Mouse (Mus musculus) kidney, postnatal 0 days (tissue): ENCODE measurements at regions not wholly inside any gene's neighbourhood (a gene's known extent, or its start where the extent isn't known, plus 50 kb on each side); places are given as distances from the start of the nearest gene placed in this dataset.

Experiments used
- ATAC-seq: fragments of 200-750 bp; cut with Nextera tagmentation; replicated peaks from 2 replicates; pipeline ENCODE4 v1.8.0; 2017; ENCODE audit warnings: low read depth, moderate number of reproducible peaks, moderate TSS enrichment, moderate library complexity; ENCODE audit not compliant: low FRiP score
- DNase-seq: peaks from one replicate; pipeline ENCODE4 v3.0.0-alpha.2; 2016; ENCODE audit warnings: low spot score
- H3K27ac ChIP-seq: fragments of 300-500 bp; sonication (generic); 2 replicates; pipeline ENCODE4 v1.5.1; 2014; ENCODE audit warnings: mild to moderate bottlenecking
- H3K27me3 ChIP-seq: fragments of 300-500 bp; sonication (generic); 2 replicates; pipeline ENCODE4 v1.6.1; 2014; ENCODE audit warnings: low read length, mixed read lengths; ENCODE audit not compliant: insufficient read depth
- H3K36me3 ChIP-seq: fragments of 300-500 bp; sonication (generic); 2 replicates; pipeline ENCODE4 v1.6.1; 2014; ENCODE audit warnings: low read length, mixed read lengths; ENCODE audit not compliant: insufficient read depth
- H3K4me1 ChIP-seq: fragments of 300-500 bp; sonication (generic); replicated peaks from 2 replicates; pipeline ENCODE4 v1.6.1; 2014; ENCODE audit warnings: antibody characterized with exemption, low read length, mixed read lengths; ENCODE audit not compliant: insufficient read depth
- H3K4me2 ChIP-seq: fragments of 300-500 bp; sonication (generic); 2 replicates; pipeline ENCODE4 v1.6.1; 2014; ENCODE audit warnings: mild to moderate bottlenecking, low read length, moderate library complexity, mixed read lengths
- H3K4me3 ChIP-seq: fragments of 300-500 bp; sonication (generic); replicated peaks from 2 replicates; pipeline ENCODE4 v1.5.1; 2014; ENCODE audit warnings: low read depth, low read length
- H3K9ac ChIP-seq: fragments of 300-500 bp; sonication (generic); 2 replicates; pipeline ENCODE4 v1.6.1; 2014; ENCODE audit warnings: low read depth, low read length
- H3K9me3 ChIP-seq: fragments of 300-500 bp; sonication (generic); replicated peaks from 2 replicates; pipeline ENCODE4 v1.6.1; 2016; ENCODE audit warnings: low read length, inconsistent platforms, mixed read lengths
- CTCF ChIP-seq: IDR thresholded peaks from 2 replicates; pipeline ENCODE4 v1.5.1; 2016; ENCODE audit warnings: antibody characterized with exemption, low read depth, mild to moderate bottlenecking, moderate library complexity
- WGBS: fragments of 180-500 bp; shearing (Covaris S2); extraction: QIAGEN DNeasy Blood & Tissue Kit; methylation state at CpG from one replicate; pipeline ENCODE4 v1.1.7; 2014; 5-methylcytosine and 5-hydroxymethylcytosine counted together

- DNase-seq (no peak), ATAC-seq (no peak)
- Histone ChIP-seq H3K4me2 (no peak overlapping the region), H3K36me3 (no peaks in the 10 kb centered on the region), H3K4me3 (no peak overlapping the region), H3K4me1 (no peaks in the 10 kb centered on the region), H3K9ac (no peak overlapping the region), H3K9me3 (no peaks in the 10 kb centered on the region), H3K27ac (no peak overlapping the region), H3K27me3 (no peaks in the 10 kb centered on the region)
- 82% methylated on average over 15 of the region's 15 CpGs for WGBS
- TF ChIP-seq CTCF, result no peak
Observed at GRCm38 (mm10) chr15:50246418-50247186, 3638.1 kb upstream of the Gm7489 start.

- Histone ChIP-seq H3K36me3 (no peaks in the 10 kb centered on the region), H3K9me3 (no peaks in the 10 kb centered on the region), H3K9ac (no peak overlapping the region), H3K4me3 (no peak overlapping the region), H3K4me1 (no peaks in the 10 kb centered on the region), H3K4me2 (no peak overlapping the region), H3K27me3 (no peaks in the 10 kb centered on the region), H3K27ac (no peak overlapping the region)
- no peak for TF ChIP-seq CTCF
- ATAC-seq (no peak), DNase-seq (no peak)
- WGBS, result 81% methylated on average over 2 of the region's 2 CpGs
Observed at GRCm38 (mm10) chr15:50260057-50260456, 3624.6 kb upstream of the Gm7489 start.

- H3K27ac ChIP-seq, result no peak overlapping the region
- ATAC-seq (no peak), DNase-seq (peak; percentile 83)
- H3K4me3 ChIP-seq, result no peak overlapping the region
- no peaks in the 10 kb centered on the region for H3K27me3 ChIP-seq
- no peaks in the 10 kb centered on the region for H3K4me1 ChIP-seq
- no peak overlapping the region for H3K4me2 ChIP-seq
- H3K36me3 ChIP-seq, result no peaks in the 10 kb centered on the region
- H3K9me3 ChIP-seq, result no peaks in the 10 kb centered on the region
- H3K9ac ChIP-seq, result no peak overlapping the region
- 57% methylated on average over 8 of the region's 8 CpGs for WGBS
- TF ChIP-seq CTCF, result peak; percentile 89
Observed at GRCm38 (mm10) chr15:50261245-50261872, 3623.3 kb upstream of the Gm7489 start.

- no peaks in the 10 kb centered on the region for H3K9me3 ChIP-seq
- no peaks in the 10 kb centered on the region for H3K27me3 ChIP-seq
- no peak overlapping the region for H3K4me3 ChIP-seq
- 73% methylated on average over 1 of the region's 1 CpGs for WGBS
- no peak for TF ChIP-seq CTCF
- no peak overlapping the region for H3K27ac ChIP-seq
- no peak overlapping the region for H3K9ac ChIP-seq
- DNase-seq (peak; percentile 3), ATAC-seq (no peak)
- H3K36me3 ChIP-seq, result no peaks in the 10 kb centered on the region
- H3K4me1 ChIP-seq, result no peaks in the 10 kb centered on the region
- H3K4me2 ChIP-seq, result no peak overlapping the region
Observed at GRCm38 (mm10) chr15:50267542-50267941, 3617.2 kb upstream of the Gm7489 start.

- no peak overlapping the region for H3K27ac ChIP-seq
- no peak overlapping the region for H3K4me3 ChIP-seq
- no peak overlapping the region for H3K4me2 ChIP-seq
- DNase-seq (no peak), ATAC-seq (no peak)
- no peak for TF ChIP-seq CTCF
- H3K4me1 ChIP-seq, result no peaks in the 10 kb centered on the region
- H3K9ac ChIP-seq, result no peak overlapping the region
- H3K9me3 ChIP-seq, result no peaks in the 10 kb centered on the region
- no peaks in the 10 kb centered on the region for H3K36me3 ChIP-seq
- H3K27me3 ChIP-seq, result no peaks in the 10 kb centered on the region
Observed at GRCm38 (mm10) chr15:50271646-50272045, 3613.1 kb upstream of the Gm7489 start.

- no peak overlapping the region for H3K4me2 ChIP-seq
- WGBS, result 87% methylated on average over 2 of the region's 2 CpGs
Observed at GRCm38 (mm10) chr15:50282576-50282975, 3602.1 kb upstream of the Gm7489 start.

More at GRCm38 (mm10) chr15:50282576-50282975, 3602.1 kb upstream of the Gm7489 start:
- Histone ChIP-seq H3K36me3 (no peaks in the 10 kb centered on the region), H3K27me3 (no peaks in the 10 kb centered on the region), H3K27ac (no peak overlapping the region), H3K4me1 (no peaks in the 10 kb centered on the region), H3K9me3 (no peaks in the 10 kb centered on the region), H3K4me3 (no peak overlapping the region), H3K9ac (no peak overlapping the region)
- DNase-seq (no peak), ATAC-seq (no peak)
- no peak for TF ChIP-seq CTCF
